Mouse (Mus musculus): ENCODE results near the gene Gm49380.

GRCm38 (mm10) chr9:44070844-44071231 is 42.5 kb downstream of the Gm49380 start:
- TF ChIP-seq EP300 (IDR thresholded peaks at IDR 0.05; ENCODE audit: insufficient read depth, low read depth, low read length) (no peak), CTCF (IDR thresholded peaks at IDR 0.05; ENCODE audit: low read depth, low read length) (no peak)
